Mouse (Mus musculus): ENCODE results near the gene Erbb3. TPM values are rescaled to one million over a fixed set of nuclear protein-coding genes. Genes with fewer than 3 reads are reported as not detected.
A peak's percentile ranks its signal among the peaks of the same experiment; 100 is the strongest.
"Not testable (repeated sequence)": the region's sequence is repeated elsewhere in the genome, so short reads cannot be mapped to it uniquely, and the experiment has no call there.

Gene Erbb3
- polyA plus RNA-seq, 1 experiment from 2014 or later = 31.2 TPM

GRCm38 (mm10) chr10:128615798-128616448 lies 26.5 kb upstream of the Erbb3 start:
- not testable (repeated sequence) for ATAC-seq (replicated peaks; ENCODE audit: low FRiP score, low TSS enrichment, low read depth); H3K27me3 ChIP-seq (replicated peaks; ENCODE audit: control insufficient read depth, insufficient read depth, low read length); H3K27ac ChIP-seq (ENCODE audit: low read depth); DNase-seq (ENCODE audit: low spot score); H3K4me2 ChIP-seq (ENCODE audit: low read length); H3K9ac ChIP-seq (ENCODE audit: low read length); H3K36me3 ChIP-seq (ENCODE audit: control insufficient read depth, insufficient read depth, low read length); H3K4me1 ChIP-seq (replicated peaks; ENCODE audit: control insufficient read depth, insufficient read depth, low read length); H3K9me3 ChIP-seq (ENCODE audit: control insufficient read depth, low read length); H3K4me3 ChIP-seq (ENCODE audit: low read depth, low read length)
- 84% methylated on average over 6 of the region's 7 CpGs for WGBS

GRCm38 (mm10) chr10:128614934-128615333 lies 25.5 kb upstream of the Erbb3 start:
- H3K4me3 ChIP-seq (ENCODE audit: low read depth, low read length) = no peak overlapping the region
- DNase-seq (ENCODE audit: low spot score) (no peak), ATAC-seq (replicated peaks; ENCODE audit: low FRiP score, low TSS enrichment, low read depth) (no peak)
- no peak overlapping the region for H3K4me2 ChIP-seq (ENCODE audit: low read length)
- H3K9ac ChIP-seq (ENCODE audit: low read length) = no peak overlapping the region
- H3K27ac ChIP-seq (ENCODE audit: low read depth) = no peak overlapping the region
- 52% methylated on average over 3 of the region's 3 CpGs for WGBS
- no peaks in the 10 kb centered on the region for H3K9me3 ChIP-seq (ENCODE audit: control insufficient read depth, low read length)
- no peaks in the 10 kb centered on the region for H3K27me3 ChIP-seq (replicated peaks; ENCODE audit: control insufficient read depth, insufficient read depth, low read length)
- H3K36me3 ChIP-seq (ENCODE audit: control insufficient read depth, insufficient read depth, low read length) = no peaks in the 10 kb centered on the region
- no peaks in the 10 kb centered on the region for H3K4me1 ChIP-seq (replicated peaks; ENCODE audit: control insufficient read depth, insufficient read depth, low read length)

DNA sequence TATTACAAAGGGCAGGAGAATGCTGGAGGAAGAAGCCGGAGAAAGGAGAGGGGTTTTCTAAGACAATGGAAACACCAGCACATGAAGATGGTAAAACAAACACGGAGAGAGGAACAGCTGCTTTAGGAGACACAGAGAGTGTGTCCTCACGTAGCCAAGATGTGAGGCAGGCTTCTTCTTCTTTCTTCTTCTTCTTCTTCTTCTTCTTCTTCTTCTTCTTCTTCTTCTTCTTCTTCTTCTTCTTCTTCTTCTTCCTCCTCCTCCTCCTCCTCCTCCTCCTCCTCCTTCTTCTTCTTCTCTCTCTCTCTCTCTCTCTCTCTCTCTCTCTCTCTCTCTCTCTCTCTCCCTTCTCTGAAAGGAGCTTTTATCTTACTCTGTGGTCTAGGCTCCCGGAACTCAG lies 24.4 kb upstream of the Erbb3 start:
- H3K4me1 ChIP-seq (replicated peaks; ENCODE audit: control insufficient read depth, insufficient read depth, low read length); ATAC-seq (replicated peaks; ENCODE audit: low FRiP score, low TSS enrichment, low read depth); H3K4me2 ChIP-seq (ENCODE audit: low read length); H3K36me3 ChIP-seq (ENCODE audit: control insufficient read depth, insufficient read depth, low read length); H3K4me3 ChIP-seq (ENCODE audit: low read depth, low read length); H3K9me3 ChIP-seq (ENCODE audit: control insufficient read depth, low read length); DNase-seq (ENCODE audit: low spot score); H3K27me3 ChIP-seq (replicated peaks; ENCODE audit: control insufficient read depth, insufficient read depth, low read length); H3K27ac ChIP-seq (ENCODE audit: low read depth); H3K9ac ChIP-seq (ENCODE audit: low read length): not testable (repeated sequence)
- WGBS = 52% methylated on average over 4 of the region's 4 CpGs

- no peak overlapping the region for H3K4me3 ChIP-seq (ENCODE audit: low read depth, low read length)
- H3K4me1 ChIP-seq (replicated peaks; ENCODE audit: control insufficient read depth, insufficient read depth, low read length) = no peaks in the 10 kb centered on the region
- H3K9ac ChIP-seq (ENCODE audit: low read length) = no peak overlapping the region
- no peak for ATAC-seq (replicated peaks; ENCODE audit: low FRiP score, low TSS enrichment, low read depth)
- H3K9me3 ChIP-seq (ENCODE audit: control insufficient read depth, low read length) = no peaks in the 10 kb centered on the region
- DNase-seq (ENCODE audit: low spot score) = no peak
- no peak overlapping the region for H3K27ac ChIP-seq (ENCODE audit: low read depth)
- WGBS = 49% methylated on average over 6 of the region's 6 CpGs
- no peak overlapping the region for H3K4me2 ChIP-seq (ENCODE audit: low read length)
- H3K36me3 ChIP-seq (ENCODE audit: control insufficient read depth, insufficient read depth, low read length) = no peaks in the 10 kb centered on the region
- H3K27me3 ChIP-seq (replicated peaks; ENCODE audit: control insufficient read depth, insufficient read depth, low read length) = no peaks in the 10 kb centered on the region
Measured at GRCm38 (mm10) chr10:128613154-128613440, 23.6 kb upstream of the Erbb3 start.

GRCm38 (mm10) chr10:128612433-128613153 lies 23.1 kb upstream of the Erbb3 start:
- DNase-seq (ENCODE audit: low spot score) (peak; percentile 86), ATAC-seq (replicated peaks; ENCODE audit: low FRiP score, low TSS enrichment, low read depth) (peak; percentile 60)
- no peaks in the 10 kb centered on the region for H3K27me3 ChIP-seq (replicated peaks; ENCODE audit: control insufficient read depth, insufficient read depth, low read length)
- no peaks in the 10 kb centered on the region for H3K36me3 ChIP-seq (ENCODE audit: control insufficient read depth, insufficient read depth, low read length)
- H3K9me3 ChIP-seq (ENCODE audit: control insufficient read depth, low read length) = no peaks in the 10 kb centered on the region
- no peak overlapping the region for H3K4me3 ChIP-seq (ENCODE audit: low read depth, low read length)
- 15% methylated on average over 16 of the region's 16 CpGs for WGBS
- H3K4me2 ChIP-seq (ENCODE audit: low read length) = no peak overlapping the region
- no peak overlapping the region for H3K9ac ChIP-seq (ENCODE audit: low read length)
- H3K27ac ChIP-seq (ENCODE audit: low read depth) = no peak overlapping the region
- no peaks in the 10 kb centered on the region for H3K4me1 ChIP-seq (replicated peaks; ENCODE audit: control insufficient read depth, insufficient read depth, low read length)

DNA sequence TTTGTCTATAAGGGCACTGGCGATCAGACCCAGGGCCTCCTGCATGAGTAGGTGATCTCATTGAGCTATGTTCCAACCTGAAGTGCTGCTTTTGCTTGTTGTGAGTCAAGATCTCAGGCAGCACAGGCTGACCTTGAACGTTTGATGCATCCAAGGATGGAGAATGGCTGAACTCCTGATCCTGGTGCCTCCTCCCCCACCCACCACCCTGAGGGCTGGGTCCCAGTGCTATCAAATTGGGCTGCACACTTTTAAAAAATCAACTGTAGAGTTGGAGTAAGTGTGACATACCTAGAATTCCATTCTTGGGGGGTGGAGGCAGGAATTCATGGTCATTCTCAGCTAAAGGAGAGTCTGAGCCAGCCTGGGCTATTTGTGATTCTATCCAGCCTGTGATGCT lies 17.0 kb upstream of the Erbb3 start:
- H3K9ac ChIP-seq (ENCODE audit: low read length) = no peak overlapping the region
- 34% methylated on average over 2 of the region's 2 CpGs for WGBS
- H3K27me3 ChIP-seq (replicated peaks; ENCODE audit: control insufficient read depth, insufficient read depth, low read length) = no peaks in the 10 kb centered on the region
- DNase-seq (ENCODE audit: low spot score) (no peak), ATAC-seq (replicated peaks; ENCODE audit: low FRiP score, low TSS enrichment, low read depth) (no peak)
- H3K4me1 ChIP-seq (replicated peaks; ENCODE audit: control insufficient read depth, insufficient read depth, low read length) = no peaks in the 10 kb centered on the region
- H3K36me3 ChIP-seq (ENCODE audit: control insufficient read depth, insufficient read depth, low read length) = no peaks in the 10 kb centered on the region
- H3K4me3 ChIP-seq (ENCODE audit: low read depth, low read length) = no peak overlapping the region
- H3K9me3 ChIP-seq (ENCODE audit: control insufficient read depth, low read length) = no peaks in the 10 kb centered on the region
- H3K27ac ChIP-seq (ENCODE audit: low read depth) = no peak overlapping the region
- H3K4me2 ChIP-seq (ENCODE audit: low read length) = no peak overlapping the region

- Histone ChIP-seq H3K4me1 (replicated peaks; ENCODE audit: control insufficient read depth, insufficient read depth, low read length) (no peaks in the 10 kb centered on the region), H3K4me2 (ENCODE audit: low read length) (no peak overlapping the region), H3K27me3 (replicated peaks; ENCODE audit: control insufficient read depth, insufficient read depth, low read length) (no peaks in the 10 kb centered on the region), H3K9ac (ENCODE audit: low read length) (no peak overlapping the region), H3K27ac (ENCODE audit: low read depth) (no peak overlapping the region), H3K36me3 (ENCODE audit: control insufficient read depth, insufficient read depth, low read length) (no peaks in the 10 kb centered on the region), H3K4me3 (ENCODE audit: low read depth, low read length) (no peak overlapping the region), H3K9me3 (ENCODE audit: control insufficient read depth, low read length) (no peaks in the 10 kb centered on the region)
- no peak for ATAC-seq (replicated peaks; ENCODE audit: low FRiP score, low TSS enrichment, low read depth)
- DNase-seq (ENCODE audit: low spot score) = no peak
- WGBS = 64% methylated on average over 4 of the region's 4 CpGs
Measured at GRCm38 (mm10) chr10:128602470-128603128, 13.1 kb upstream of the Erbb3 start.

GRCm38 (mm10) chr10:128601499-128601898 lies 12.0 kb upstream of the Erbb3 start:
- Histone ChIP-seq H3K36me3 (ENCODE audit: control insufficient read depth, insufficient read depth, low read length) (no peaks in the 10 kb centered on the region), H3K4me2 (ENCODE audit: low read length) (no peak overlapping the region), H3K27ac (ENCODE audit: low read depth) (no peak overlapping the region), H3K9me3 (ENCODE audit: control insufficient read depth, low read length) (no peaks in the 10 kb centered on the region), H3K4me1 (replicated peaks; ENCODE audit: control insufficient read depth, insufficient read depth, low read length) (no peaks in the 10 kb centered on the region), H3K9ac (ENCODE audit: low read length) (no peak overlapping the region), H3K4me3 (ENCODE audit: low read depth, low read length) (no peak overlapping the region), H3K27me3 (replicated peaks; ENCODE audit: control insufficient read depth, insufficient read depth, low read length) (no peaks in the 10 kb centered on the region)
- DNase-seq (ENCODE audit: low spot score) (no peak), ATAC-seq (replicated peaks; ENCODE audit: low FRiP score, low TSS enrichment, low read depth) (no peak)
- 90% methylated on average over 1 of the region's 1 CpGs for WGBS

GRCm38 (mm10) chr10:128598476-128598875 lies 9.0 kb upstream of the Erbb3 start:
- Histone ChIP-seq H3K9ac (ENCODE audit: low read length) (no peak overlapping the region), H3K4me1 (replicated peaks; ENCODE audit: control insufficient read depth, insufficient read depth, low read length) (no peaks in the 10 kb centered on the region), H3K27me3 (replicated peaks; ENCODE audit: control insufficient read depth, insufficient read depth, low read length) (no peaks in the 10 kb centered on the region), H3K27ac (ENCODE audit: low read depth) (no peak overlapping the region), H3K4me3 (ENCODE audit: low read depth, low read length) (no peak overlapping the region), H3K4me2 (ENCODE audit: low read length) (no peak overlapping the region), H3K9me3 (ENCODE audit: control insufficient read depth, low read length) (no peaks in the 10 kb centered on the region), H3K36me3 (ENCODE audit: control insufficient read depth, insufficient read depth, low read length) (no peaks in the 10 kb centered on the region)
- no peak for ATAC-seq (replicated peaks; ENCODE audit: low FRiP score, low TSS enrichment, low read depth)
- no peak for DNase-seq (ENCODE audit: low spot score)
- 12% methylated on average over 2 of the region's 2 CpGs for WGBS

Measured in intestine, embryonic 14.5 days (tissue).